Mouse (Mus musculus) kidney, adult 2 months (tissue): ENCODE data around the gene Cmtm3.

Experiments used
- CTCF ChIP-seq: fragments of 200-500 bp; conservative IDR thresholded peaks from 2 replicates; pipeline ENCODE4 v1.5.1; 2011; ENCODE audit warnings: low read depth, mild to moderate bottlenecking, control low read depth, low read length, moderate library complexity, mixed read lengths; ENCODE audit not compliant: insufficient read depth, insufficient read length
- POLR2A ChIP-seq: fragments of 200-500 bp; IDR thresholded peaks from one replicate; pipeline ENCODE4 v1.6.1; 2011; ENCODE audit warnings: low read depth, low read length, control low read depth

GRCm38 (mm10) chr8:104367398-104367797 lies 28.2 kb downstream of the Cmtm3 start:
- TF ChIP-seq CTCF (no peak), POLR2A (no peak)
